Mouse (Mus musculus) fat pad, adult 2 months (tissue): Measurements from ENCODE around the gene Psma7.

Experiments used
- DNase-seq: peaks from one replicate; pipeline ENCODE4 v3.0.0-alpha.2; 2011; ENCODE audit warnings: low read depth, low spot score; ENCODE audit errors: extremely low read depth

Psma7 gene

GRCm38 (mm10) chr2:180005656-180006351 is 36.4 kb downstream of the Psma7 start:
- DNase-seq, result no peak

GRCm38 (mm10) chr2:180001635-180002034 is 40.6 kb downstream of the Psma7 start:
- DNase-seq, result no peak

GRCm38 (mm10) chr2:179998431-179998830 is 43.8 kb downstream of the Psma7 start:
- no peak for DNase-seq

GRCm38 (mm10) chr2:179993071-179993470 is 49.2 kb downstream of the Psma7 start:
- DNase-seq, result no peak

- DNase-seq, result no peak
These were observed 53.1 kb downstream of the Psma7 start for GRCm38 (mm10) chr2:179989098-179989497.

- DNase-seq, result no peak
These were observed 55.7 kb downstream of the Psma7 start for GRCm38 (mm10) chr2:179986437-179987022.
